ENCODE assay signal across 21 mouse cellular contexts in the genomic region with DNA sequence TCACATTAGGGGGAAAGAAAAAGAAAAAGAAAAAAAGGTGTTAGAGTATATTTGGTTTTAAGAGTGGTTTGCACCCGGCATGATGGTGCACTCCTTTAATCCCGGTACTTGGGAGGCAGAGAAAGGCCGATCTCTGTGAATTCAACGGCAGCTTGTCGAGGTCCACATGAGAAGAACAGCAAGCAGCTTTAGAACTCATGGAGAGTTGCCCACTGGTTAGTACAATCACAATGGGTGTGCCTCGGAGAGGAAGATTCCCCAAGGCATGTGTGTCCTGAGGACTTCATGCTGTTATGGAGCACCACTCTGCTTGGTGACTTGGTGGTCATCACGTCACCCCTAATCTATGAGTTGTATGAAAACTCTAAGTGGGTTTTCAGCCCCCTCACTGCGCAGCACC.
"Had no signal": no experiment of that assay in that cellular context is flagged by ENCODE, and none has a peak within 500 bp of the region (broad histone marks: within the 10 kb centered on the region; RNA-seq: fewer than 3 reads in every experiment).

No protein-coding gene starts in this region.

- H3K36me3 ChIP-seq: heart, embryonic 12.5 days; hindbrain, embryonic 10.5 days; hindbrain, embryonic 12.5 days; intestine, embryonic 15.5 days; limb, embryonic 10.5 days; limb, embryonic 12.5 days; liver, embryonic 13.5 days; liver, embryonic 15.5 days had no signal

- H3K27me3 ChIP-seq: heart, embryonic 12.5 days; hindbrain, embryonic 12.5 days; intestine, embryonic 15.5 days; limb, embryonic 12.5 days; liver, embryonic 13.5 days; liver, embryonic 15.5 days had no signal

- H3K27ac ChIP-seq: hindbrain, embryonic 10.5 days; hindbrain, embryonic 12.5 days; hindbrain, embryonic 14.5 days; intestine, embryonic 15.5 days; layer of hippocampus, adult 2 months; left cerebral cortex, adult 2 months; limb, embryonic 10.5 days; limb, embryonic 12.5 days; liver, embryonic 13.5 days; liver, embryonic 15.5 days had no signal

- H3K9ac ChIP-seq: heart, embryonic 12.5 days; hindbrain, embryonic 12.5 days; hindbrain, embryonic 14.5 days; intestine, embryonic 15.5 days; limb, embryonic 12.5 days; liver, embryonic 13.5 days; liver, embryonic 15.5 days; liver, postnatal 0 days had no signal

- DNase-seq: gastrocnemius, postnatal 25 days; heart, postnatal 10 days; heart, postnatal 4 days; kidney, adult 18-20 months; kidney, adult 8-10 months; kidney, postnatal 10 days; kidney, postnatal 25 days; kidney, postnatal 4 days; liver; liver, embryonic 13.5 days; liver, postnatal 0 days had no signal

- H3K4me1 ChIP-seq: hindbrain, embryonic 10.5 days; hindbrain, embryonic 12.5 days; intestine, embryonic 15.5 days; liver, embryonic 13.5 days; liver, embryonic 15.5 days had no signal

- H3K4me3 ChIP-seq: heart, embryonic 12.5 days; hindbrain, embryonic 10.5 days; hindbrain, embryonic 12.5 days; intestine, embryonic 15.5 days; layer of hippocampus, adult 2 months; left cerebral cortex, adult 2 months; limb, embryonic 10.5 days; limb, embryonic 12.5 days; liver, embryonic 13.5 days; liver, embryonic 15.5 days had no signal
